Mouse (Mus musculus): ENCODE measurements around the gene Aftph. TPM values are rescaled to one million over a fixed set of nuclear protein-coding genes. Genes with fewer than 3 reads are reported as not detected.

Gene Aftph
- polyA plus RNA-seq, 1 experiment from 2014 or later: 58.9 TPM

- peak; percentile 59 for ATAC-seq
- CTCF ChIA-PET: interaction anchor here (0.8 kb wide), 1 partner anchor 51 kb away, joined by 3 read pairs; no protein-coding TSS in a partner anchor
- in situ Hi-C loops (cut with MboI; ENCODE audit: low pct_unique_long_range_greater_than_20kb): loop anchor here (5.0 kb wide), 2 partner anchors 98 to 183 kb away; partner anchors contain the start of gene Sertad2
- POLR2A ChIA-PET: interaction anchor here (0.6 kb wide), 1 partner anchor 159 kb away, joined by 3 read pairs; no protein-coding TSS in a partner anchor
- TF ChIP-seq CTCF (IDR thresholded peaks at IDR 0.05): no peak
- H3K27me3 ChIP-seq: no peaks in the 10 kb centered on the region
- no peak for DNase-seq (ENCODE audit: low read depth, low spot score)
These were observed 101.4 kb downstream of the Aftph start for GRCm38 (mm10) chr11:20639918-20640447.

GRCm38 (mm10) chr11:20638841-20639240 lies 102.5 kb downstream of the Aftph start:
- in situ Hi-C loops (cut with MboI; ENCODE audit: low pct_unique_long_range_greater_than_20kb): loop anchor here (5.0 kb wide), 1 partner anchor 182 kb away; no protein-coding TSS in a partner anchor
- no peaks in the 10 kb centered on the region for H3K27me3 ChIP-seq
- no peak for ATAC-seq
- TF ChIP-seq CTCF (IDR thresholded peaks at IDR 0.05): peak; percentile 90
- no peak for DNase-seq (ENCODE audit: low read depth, low spot score)
- CTCF ChIA-PET: interaction anchor here (0.7 to 1.0 kb wide), 3 partner anchors 11 to 19 kb away, joined by 3 read pairs; no protein-coding TSS in a partner anchor
- POLR2A ChIA-PET: interaction anchor here (0.7 kb wide), 1 partner anchor 17 kb away, joined by 3 read pairs; no protein-coding TSS in a partner anchor

- ATAC-seq: no peak
- POLR2A ChIA-PET: no interaction called here
These were observed 104.3 kb downstream of the Aftph start for GRCm38 (mm10) chr11:20637060-20637459.

GRCm38 (mm10) chr11:20636114-20636513 lies 105.3 kb downstream of the Aftph start:
- H3K27me3 ChIP-seq: no peaks in the 10 kb centered on the region
- ATAC-seq: no peak
- DNase-seq (ENCODE audit: low read depth, low spot score): no peak
- POLR2A ChIA-PET: no interaction called here
- no peak for TF ChIP-seq CTCF (IDR thresholded peaks at IDR 0.05)
- in situ Hi-C loops (cut with MboI; ENCODE audit: low pct_unique_long_range_greater_than_20kb): loop anchor here (5.0 kb wide), 1 partner anchor 179 kb away; no protein-coding TSS in a partner anchor
- CTCF ChIA-PET: interaction anchor here (0.9 to 3.3 kb wide), 3 partner anchors 54 to 159 kb away, joined by 3 to 10 read pairs (median 3); no protein-coding TSS in a partner anchor

More at GRCm38 (mm10) chr11:20637060-20637459, 104.3 kb downstream of the Aftph start:
- in situ Hi-C loops (cut with MboI; ENCODE audit: low pct_unique_long_range_greater_than_20kb): loop anchor here (5.0 kb wide), 1 partner anchor 180 kb away; no protein-coding TSS in a partner anchor
- CTCF ChIA-PET: interaction anchor here (0.9 to 3.3 kb wide), 2 partner anchors 53 to 160 kb away, joined by 3 to 10 read pairs; no protein-coding TSS in a partner anchor
- TF ChIP-seq CTCF (IDR thresholded peaks at IDR 0.05): no peak
- no peaks in the 10 kb centered on the region for H3K27me3 ChIP-seq
- DNase-seq (ENCODE audit: low read depth, low spot score): no peak

GRCm38 (mm10) chr11:20635646-20636045 lies 105.7 kb downstream of the Aftph start:
- DNase-seq (ENCODE audit: low read depth, low spot score) (no peak), ATAC-seq (no peak)
- in situ Hi-C loops (cut with MboI; ENCODE audit: low pct_unique_long_range_greater_than_20kb): loop anchor here (5.0 kb wide), 1 partner anchor 178 kb away; no protein-coding TSS in a partner anchor
- CTCF ChIA-PET: interaction anchor here (1.5 to 3.3 kb wide), 2 partner anchors 91 to 159 kb away, joined by 3 to 10 read pairs; no protein-coding TSS in a partner anchor
- POLR2A ChIA-PET: no interaction called here
- no peak for TF ChIP-seq CTCF (IDR thresholded peaks at IDR 0.05)
- H3K27me3 ChIP-seq: no peaks in the 10 kb centered on the region

Other genes with a start within 250 kb of the Aftph start
- 25.6 TPM for gene Sertad2, start 198.3 kb downstream of the Aftph start, polyA plus RNA-seq (2021)
- 5.3 TPM for gene Lgalsl, start 89.5 kb upstream of the Aftph start, polyA plus RNA-seq (2021)

Data from Patski (cell line).